Mouse (Mus musculus) WW6 (cell line): Measurements from ENCODE around the gene Hba-a1.
A peak's percentile ranks its signal among the peaks of the same experiment; 100 is the strongest.
"Not testable (repeated sequence)": the region's sequence is repeated elsewhere in the genome, so short reads cannot be mapped to it uniquely, and the experiment has no call there.

Experiments
- DNase-seq: peaks from one replicate; pipeline ENCODE4 v3.0.0-alpha.2; 2013; ENCODE audit warnings: low read depth, low spot score

Gene Hba-a1

DNA sequence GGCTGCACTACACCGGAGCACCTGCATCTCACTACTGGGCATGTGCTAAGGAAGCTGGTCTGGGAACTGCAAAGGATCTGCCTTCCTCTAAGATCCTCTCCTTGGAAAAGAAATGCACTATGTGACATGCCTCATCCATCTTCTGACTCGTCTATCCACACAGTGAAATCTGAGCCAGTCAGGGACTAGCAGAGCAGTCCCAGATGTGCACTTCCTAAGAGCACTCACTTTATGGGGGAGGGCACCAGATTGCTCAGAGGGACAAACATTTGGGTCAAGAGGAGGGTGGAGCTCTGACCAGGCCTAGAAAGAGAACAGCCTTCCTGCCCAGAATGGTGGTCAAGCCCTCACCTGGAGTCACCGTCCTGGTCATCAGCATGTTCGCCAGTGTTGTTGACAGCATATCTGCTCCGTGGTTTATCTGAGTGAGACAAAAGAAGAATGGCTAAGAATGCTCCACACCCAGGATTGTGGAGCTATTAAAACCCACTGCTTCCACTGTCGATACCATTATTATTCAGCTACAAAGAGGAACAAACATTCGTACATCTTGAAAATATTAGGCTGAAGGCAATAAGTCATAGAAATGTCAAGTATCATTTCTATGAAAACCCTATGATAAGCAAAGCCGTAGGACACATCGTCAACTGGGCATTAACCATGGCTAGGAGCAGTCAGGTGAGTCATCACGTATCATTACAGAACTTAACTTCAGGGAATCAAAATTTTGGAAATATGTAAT is 20.5 kb upstream of the Hba-a1 start:
- DNase-seq = no peak

DNA sequence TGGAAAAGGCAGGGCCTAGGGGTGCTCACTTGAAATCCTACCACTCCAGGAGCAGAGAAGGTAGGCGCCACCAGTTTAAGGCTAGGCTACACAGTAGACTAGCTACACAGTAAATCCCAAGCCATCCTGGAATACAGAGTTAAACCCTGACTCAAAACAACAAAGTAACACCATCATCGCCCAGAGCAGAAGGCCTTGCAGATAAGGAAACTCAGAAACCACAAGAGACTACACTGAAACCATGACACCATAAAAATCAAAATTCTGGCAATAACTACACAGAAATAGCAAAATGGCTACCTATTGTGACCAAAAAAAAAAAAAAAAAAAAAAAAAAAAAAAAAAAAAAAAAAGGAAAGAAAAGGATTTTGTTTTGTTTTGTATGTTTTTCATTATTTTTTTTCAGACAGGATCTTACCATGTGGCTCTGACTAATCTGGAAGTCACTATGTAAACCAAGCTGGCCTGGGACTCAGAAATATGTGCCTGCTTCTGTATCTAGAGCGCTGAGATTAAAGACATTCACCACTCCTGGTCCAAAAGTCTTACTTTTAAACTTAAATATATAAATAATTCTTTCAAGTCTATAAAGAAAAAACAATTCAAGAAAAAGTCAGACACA is 18.1 kb upstream of the Hba-a1 start:
- DNase-seq = no peak

DNA sequence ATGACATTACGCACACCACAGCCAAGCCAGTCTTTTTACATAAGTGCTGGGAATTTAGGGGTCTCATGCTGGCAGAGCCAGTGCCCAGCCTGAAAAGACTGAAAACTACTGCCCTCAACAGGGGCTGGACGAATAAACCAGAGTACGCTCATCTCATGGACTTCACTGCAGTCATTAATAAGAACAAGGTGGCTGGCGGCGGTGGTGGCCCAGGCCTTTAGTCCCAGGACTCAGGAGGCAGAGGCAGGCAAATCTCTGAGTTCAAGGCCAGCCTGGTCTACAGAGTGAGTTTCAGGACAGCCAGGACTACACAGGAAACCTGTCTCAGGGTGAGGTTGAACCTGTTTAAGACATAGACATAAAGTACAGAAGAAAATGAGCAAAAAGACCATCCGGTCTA is 17.1 kb upstream of the Hba-a1 start:
- DNase-seq = no peak

DNA sequence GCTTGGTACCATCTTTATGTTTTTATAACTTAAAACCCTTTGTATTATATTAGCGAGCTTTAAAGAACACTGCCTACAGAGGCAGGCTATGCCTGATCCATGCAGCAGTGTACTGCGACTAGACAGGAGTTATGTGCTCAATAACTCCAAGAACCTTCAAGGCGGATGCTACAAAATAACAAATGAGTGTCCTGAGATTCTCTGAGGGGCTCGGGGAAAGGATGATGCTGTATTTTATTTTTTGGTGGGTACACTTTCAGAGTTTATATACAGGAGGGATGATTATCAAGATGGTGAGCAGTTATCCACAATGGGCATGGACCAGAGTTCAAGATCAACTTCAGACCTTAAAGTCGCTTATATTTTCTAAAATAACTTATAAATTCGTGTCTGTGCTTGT is 16.5 kb upstream of the Hba-a1 start:
- DNase-seq = no peak

DNA sequence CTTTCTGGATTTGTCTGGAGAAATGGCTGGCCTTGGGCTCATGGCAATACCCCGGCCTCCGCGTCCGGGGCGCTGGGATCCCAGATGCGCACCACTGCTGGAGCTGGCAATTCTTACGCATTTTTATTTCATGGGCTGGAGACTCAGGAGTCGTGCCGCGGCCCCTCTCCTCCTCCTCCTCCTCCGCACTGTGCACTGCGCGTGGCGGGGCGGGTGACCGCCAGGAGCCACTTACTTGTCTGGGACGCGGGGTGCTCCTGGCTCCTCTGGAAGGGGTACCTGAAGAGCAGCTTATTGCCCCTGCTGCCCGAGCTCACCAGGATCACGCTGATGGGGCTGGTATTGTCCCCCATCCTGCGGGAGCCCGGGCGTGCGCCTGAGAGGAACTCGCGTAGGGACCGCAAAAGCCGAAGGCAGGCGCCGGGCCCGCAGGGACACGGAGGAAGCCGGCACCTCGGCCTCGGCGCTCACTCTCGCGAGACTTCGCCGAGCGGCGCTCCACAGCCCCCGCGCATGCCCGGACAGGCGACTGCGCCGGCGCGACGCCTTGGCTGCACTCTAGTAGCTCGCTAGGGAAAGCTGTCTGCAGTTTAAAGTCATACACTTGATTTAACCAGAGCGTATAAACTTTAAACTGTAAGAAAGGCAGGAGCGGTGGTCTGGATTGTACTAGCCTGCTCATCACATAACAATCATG is 16.0 kb upstream of the Hba-a1 start, which contains the start of gene Nprl3:
Nprl3 (minus strand) TSS at position 520 of the 697 bp plus-strand sequence.
- DNase-seq = peak; percentile 92

DNA sequence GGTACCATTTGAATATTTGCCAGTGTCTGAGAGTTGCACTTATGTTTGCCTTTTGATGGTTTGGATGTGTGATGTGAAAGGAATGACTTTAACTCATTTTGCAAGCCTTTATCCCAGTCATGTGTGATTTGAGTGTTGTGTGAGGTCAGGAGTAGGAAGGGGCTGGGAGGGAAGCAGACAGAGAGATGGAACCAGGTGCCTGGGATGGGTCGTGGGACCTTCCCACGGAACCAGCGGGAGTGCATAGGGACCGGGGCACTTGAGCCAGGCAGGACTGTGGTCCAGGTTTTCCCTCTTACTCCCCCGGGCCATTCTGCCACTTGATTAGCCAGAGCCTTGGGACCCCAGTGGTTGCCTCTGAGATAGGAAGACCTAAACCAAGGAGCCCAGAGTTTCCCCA is 15.3 kb upstream of the Hba-a1 start:
- no peak for DNase-seq

DNA sequence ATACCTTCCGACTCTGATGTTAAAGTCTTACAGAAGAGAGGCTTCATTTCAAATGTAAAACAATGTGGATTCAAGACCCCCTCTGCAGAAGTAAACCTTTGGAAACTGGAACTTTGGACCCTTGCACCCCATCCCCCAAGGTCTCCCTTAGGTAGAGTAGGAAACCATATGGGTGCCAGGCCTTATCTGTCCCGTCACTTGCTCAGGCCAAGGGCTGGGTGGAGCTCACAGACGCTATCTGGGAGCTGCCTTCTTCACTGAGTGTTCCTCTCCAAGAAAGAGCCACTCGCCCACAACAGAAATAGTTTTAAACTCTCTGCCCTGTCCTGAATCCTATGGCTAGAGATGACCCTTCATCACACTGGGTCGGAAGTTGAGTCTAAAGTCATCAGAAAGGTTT is 14.4 kb upstream of the Hba-a1 start:
- no peak for DNase-seq

DNA sequence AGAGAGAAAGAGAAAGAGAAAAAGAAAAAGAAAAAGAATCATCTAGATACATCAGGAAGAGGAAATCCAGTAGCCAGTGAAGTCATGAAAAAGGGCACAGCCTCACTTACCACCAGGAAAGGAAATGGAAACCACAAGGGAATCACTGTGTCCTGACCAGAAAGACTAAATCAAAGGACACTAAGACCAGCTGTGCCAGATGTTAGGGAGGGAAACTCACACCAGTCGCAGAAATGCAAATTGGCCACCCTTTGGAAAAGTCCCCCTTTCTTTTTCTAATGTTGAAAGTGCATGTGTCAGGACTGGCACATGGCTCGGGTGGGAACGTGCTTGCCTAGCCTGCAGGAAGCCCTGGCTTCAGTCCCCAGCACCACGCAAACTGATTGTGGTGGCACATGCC is 12.1 kb upstream of the Hba-a1 start:
- no peak for DNase-seq

DNA sequence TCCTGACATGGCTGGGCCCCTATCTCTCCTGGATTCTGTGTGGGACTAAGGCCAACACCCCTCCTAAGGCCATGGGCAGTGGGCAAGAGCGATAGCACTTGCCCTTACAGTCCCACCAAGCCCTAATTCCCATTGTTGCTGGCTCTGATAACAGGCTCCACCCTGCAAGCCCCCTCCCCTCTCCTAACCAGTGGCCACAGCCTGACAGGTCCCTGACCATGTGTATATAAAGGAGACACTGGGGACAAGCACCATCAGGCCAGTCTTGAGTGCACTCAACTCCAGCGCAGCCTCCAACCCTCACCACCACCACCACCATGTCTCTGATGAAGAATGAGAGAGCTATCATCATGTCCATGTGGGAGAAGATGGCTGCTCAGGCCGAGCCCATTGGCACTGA is 7.0 kb upstream of the Hba-a1 start, which contains the start of gene Hba-x:
Hba-x (plus strand) TSS at position 54 of the 400 bp plus-strand sequence.
- DNase-seq = no peak

DNA sequence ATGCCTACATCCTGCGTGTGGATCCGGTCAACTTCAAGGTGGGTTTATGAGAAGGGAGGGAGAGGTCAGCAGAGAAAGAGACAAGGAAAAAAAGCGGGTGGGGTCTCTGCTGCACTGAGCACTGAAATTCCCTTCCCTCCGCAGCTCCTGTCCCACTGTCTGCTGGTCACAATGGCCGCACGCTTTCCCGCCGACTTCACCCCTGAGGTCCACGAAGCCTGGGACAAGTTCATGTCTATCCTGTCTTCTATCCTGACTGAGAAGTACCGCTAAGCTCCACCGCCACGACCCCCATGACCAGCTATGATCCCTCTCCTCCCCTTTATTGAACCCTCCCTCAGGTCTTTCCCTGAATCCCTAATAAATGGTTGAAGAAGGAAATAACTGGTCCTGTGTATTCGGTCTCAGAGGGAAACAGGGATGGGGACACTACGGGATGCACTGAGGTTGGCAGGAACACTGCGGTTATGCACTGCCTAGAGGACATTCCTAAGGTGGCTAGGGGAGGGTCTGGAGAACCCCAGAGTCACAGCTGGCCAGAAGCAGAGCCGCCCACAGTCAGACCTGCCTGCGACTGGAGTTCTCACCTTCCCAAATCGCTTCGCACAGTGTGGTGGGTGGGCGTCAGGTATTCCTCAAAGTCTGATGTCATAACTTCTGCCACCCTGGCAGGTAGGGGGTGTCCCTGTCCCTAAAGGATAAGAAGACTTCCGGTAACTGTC is 5.4 kb upstream of the Hba-a1 start:
- DNase-seq = no peak

DNA sequence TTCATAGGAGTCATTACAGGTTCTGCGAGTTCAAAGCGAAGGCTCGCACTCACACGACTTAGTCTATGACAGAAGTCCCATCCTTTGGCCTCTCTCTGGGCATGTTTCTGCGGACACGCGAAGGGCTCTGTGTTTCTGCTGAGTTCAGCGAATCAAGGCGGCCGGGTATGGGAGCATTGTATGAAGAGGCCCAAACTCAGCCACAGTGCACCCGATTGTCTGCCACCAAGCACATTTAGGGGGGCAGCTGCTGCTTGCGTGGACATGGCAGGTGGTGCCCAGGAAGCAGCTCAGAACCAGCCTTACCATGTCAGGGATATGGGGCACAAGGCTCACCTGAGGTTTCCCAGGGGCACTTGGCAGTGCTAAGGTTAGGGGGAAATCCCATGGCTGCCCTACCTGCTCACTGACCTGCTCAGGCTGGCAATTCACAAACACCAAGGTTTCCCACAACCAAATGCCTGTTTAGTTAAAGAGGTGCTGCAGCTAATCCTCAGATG is 4.8 kb upstream of the Hba-a1 start:
- no peak for DNase-seq

DNA sequence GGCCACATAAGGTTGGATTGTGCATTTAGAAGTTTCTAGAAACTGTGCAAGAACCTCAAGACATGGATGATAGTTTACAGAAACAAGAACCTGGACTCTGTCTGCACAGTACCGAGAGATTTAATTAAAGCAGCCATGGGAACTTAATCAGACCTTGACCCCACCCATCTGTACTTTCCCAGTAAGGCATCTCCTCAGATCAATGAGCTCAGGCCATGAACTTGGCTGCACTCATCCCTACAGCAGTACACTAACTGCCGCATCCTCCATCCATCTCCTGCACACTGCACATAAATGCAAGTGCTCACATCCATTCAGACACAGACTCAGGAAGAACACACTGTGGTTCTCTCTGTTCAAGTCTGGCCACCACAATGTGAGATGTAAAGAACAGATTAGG is 2.7 kb upstream of the Hba-a1 start:
- DNase-seq = no peak

DNA sequence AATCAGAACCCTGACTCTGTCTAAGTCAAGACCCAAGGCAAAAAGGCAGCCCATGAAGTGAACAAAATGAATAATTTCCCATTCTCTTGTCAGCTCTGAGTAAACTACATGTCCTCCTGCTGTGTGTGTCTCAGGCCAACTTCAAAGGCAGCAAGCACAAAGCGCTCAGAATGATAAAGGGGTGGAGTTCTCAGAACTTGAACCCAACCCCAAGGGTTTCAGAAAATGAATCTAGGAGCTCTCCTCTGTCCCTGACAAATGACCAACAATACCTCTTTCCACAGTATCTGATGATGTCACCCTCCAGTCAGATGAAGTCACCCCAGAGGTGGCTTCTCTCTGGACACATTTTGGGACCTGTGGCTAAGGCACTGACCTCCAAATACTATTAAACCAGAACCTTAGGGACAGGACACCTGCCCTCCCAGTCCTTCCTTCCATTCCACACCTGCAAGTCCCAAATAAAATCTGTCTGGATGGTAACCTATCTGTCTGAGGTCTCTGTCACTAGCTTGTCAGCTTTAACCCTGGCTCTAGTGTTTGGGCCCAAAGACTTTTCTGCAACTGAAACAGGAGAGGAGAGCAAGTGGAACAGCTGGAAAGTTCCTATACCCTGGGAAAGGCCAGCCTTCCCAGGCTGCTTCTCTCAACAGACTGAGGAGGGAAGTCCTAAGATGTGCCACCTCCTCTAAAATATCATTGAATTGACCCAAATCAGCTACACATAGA is 1.7 kb upstream of the Hba-a1 start:
- DNase-seq = no peak

DNA sequence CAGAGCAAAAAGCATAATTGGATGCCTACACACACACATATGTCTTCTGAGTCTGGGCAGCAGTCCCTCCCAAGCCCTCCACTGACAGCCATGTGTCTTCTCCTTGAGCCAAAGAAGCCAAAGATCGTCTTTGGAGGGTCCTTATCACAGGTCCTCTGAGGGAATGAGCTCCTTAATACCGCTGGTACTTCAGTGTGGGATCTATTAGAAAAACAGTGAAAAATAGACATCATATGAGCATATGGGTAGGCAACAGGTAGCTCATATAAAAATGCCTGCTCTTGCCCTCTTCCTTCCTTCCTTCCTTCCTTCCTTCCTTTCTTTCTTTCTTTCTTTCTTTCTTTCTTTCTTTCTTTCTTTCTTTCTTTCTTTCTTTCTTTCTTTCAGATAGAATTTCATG is 1.3 kb downstream of the Hba-a1 start:
- DNase-seq = not testable (repeated sequence)

DNA sequence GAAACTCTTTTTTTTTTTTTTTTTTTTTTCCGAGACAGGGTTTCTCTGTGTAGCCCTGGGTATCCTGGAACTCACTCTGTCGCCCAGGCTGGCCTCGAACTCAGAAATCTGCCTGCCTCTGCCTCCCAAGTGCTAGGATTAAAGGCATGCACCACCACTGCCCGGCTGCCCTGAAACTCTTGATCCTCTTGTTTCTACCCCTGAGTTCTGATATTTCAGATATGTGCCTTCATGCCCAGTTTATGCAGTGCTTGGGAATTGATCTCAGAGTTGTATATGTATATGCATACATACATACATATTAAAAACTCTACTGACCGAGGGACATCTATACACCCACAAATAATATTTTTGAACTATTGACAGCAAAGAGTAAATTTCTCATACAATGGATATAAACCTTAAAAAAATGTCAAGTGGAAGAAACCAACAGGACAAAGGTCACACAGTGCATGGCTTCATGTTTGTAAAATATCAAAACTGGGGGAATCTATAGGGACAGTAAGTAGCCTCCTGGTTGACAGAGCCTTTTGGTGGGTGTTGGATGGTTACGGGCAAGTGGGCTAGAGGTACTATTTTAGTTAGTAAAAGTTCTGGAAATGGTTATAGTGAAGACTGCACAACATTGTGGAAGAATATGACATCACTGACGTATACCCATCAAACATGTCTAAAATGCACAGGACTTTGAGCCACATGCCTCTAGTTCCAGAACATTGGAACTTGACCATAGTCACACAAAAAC is 1.9 kb downstream of the Hba-a1 start:
- no peak for DNase-seq

DNA sequence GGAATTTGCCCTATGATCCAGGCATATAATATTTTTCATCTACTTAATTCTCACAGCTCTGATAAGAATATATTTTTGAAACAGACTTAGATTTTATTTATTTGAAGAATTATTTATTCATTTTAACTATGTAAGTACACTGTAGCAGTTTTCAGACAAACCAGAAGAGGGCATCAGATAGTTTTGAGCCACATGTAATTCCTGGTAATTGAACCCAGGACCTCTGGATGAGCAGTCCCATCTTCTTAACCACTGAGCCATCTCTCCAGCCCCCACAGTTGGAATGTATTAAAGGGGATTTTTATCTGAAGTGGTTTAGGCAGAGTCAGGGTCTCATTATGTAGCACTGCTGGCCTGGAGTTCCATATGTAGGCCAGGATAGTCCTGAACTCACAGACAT is 2.6 kb downstream of the Hba-a1 start:
- not testable (repeated sequence) for DNase-seq

DNA sequence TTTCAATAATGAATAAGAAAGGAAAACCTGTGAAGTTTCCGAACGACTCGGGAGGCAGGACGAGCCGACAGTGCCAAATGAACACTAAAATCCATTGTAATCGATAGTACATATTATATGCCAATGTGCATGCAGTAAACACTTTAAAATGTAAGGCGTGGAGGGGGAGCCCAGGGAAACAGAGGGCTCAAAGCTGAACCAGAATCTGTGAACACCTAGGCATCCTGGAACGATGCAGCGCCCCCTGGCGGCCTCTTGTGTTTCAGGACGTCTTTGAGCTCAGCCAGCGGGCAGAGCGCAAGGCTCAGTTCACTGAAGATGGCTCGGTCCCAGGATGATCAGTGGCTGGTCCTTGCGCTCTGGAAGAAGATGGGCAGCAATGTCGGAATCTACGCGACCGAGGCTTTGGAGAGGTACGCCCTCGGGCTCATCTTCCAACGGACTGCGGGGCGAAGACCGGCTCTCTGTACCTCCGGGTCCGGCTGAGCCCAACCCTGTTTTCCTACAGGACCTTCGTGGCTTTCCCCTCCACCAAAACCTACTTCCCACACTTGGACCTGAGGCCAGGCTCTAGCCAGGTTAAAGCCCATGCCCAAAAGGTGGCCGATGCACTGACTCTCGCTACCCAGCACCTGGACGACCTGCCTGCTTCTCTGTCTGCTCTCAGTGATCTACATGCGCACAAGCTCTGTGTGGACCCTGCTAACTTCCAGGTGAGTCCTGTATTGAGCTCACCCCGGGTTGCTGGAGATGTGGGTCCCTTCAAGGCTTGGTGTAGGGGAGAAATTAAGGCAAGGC is 3.6 kb downstream of the Hba-a1 start, which contains the start of gene Hbq1b:
Hbq1b (plus strand) TSS at position 271 of the 798 bp plus-strand sequence.
- DNase-seq = not testable (repeated sequence)

DNA sequence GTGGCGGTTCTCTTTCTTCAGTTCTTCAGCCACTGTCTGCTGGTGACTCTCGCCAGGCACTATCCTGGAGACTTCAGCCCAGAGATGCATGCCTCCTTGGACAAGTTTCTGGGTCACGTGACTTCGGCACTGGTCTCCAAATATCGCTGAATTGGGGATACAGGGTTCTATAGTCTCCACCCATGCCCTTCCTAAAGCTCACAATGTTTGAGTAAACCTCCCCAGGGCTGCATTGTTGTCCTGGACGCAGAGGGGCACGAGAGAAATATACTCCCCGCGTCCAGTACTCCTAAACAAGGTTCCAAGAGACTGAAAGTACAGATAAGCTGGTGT is 4.1 kb downstream of the Hba-a1 start:
- DNase-seq = no peak

DNA sequence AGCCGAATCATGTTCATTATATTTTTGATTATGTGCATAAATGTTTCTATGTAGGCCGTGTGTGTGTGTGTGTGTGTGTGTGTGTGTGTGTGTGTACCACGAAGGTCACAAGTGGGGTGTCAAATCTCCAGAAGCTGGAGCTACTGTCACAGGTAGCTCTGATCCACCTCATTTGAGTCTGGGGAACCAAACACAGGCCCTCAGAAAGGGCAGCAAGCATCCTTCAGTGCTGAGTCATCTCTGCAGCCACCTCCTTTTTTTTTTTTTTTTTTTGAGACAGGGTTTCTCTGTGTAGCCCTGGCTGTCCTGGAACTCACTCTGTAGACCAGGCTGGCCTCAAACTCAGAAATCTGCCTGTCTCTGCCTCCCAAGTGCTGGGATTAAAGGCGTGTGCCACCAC is 9.5 kb downstream of the Hba-a1 start:
- DNase-seq = not testable (repeated sequence)

DNA sequence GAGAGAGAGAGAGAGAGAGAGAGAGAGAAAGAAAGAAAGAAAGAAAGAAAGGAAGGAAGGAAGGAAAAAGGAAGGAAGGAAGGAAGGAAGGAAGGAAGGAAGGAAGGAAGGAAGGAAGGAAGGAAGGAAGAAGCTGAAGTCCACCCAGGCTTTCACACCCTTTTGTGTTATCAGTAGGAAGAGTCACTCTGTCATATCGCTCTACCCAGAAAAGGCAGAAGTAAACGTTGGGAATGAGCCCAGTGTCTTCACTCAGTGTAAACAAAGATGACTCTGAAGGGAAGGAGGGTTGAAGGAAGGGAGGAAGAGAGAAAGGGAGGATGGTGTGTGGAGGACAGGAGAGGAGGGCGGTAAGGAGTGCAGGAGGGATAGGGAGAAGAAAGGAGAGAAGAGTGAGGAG is 10.2 kb downstream of the Hba-a1 start:
- not testable (repeated sequence) for DNase-seq
